Mouse (Mus musculus) embryonic stem cell, embryonic (primary cell): Measurements from ENCODE around the gene Sult6b2.

Experiments
- CTCF ChIA-PET, 4 experiments: fragments of 300-600 bp in 2 of 4; fragments of 350-600 bp in 2 of 4; sonication (Branson Sonifier 250); formaldehyde crosslinking; loops; one replicate each; lab custom pipeline; 2022; ENCODE audit warnings: inconsistent platforms in 2 of 4; lab: Charles Lee
- POLR2A ChIA-PET, 4 experiments: fragments of 300-600 bp in 2 of 4; fragments of 350-600 bp in 2 of 4; sonication (Branson Sonifier 250); formaldehyde crosslinking; loops; one replicate each; lab custom pipeline; 2022; ENCODE audit warnings: antibody characterized with exemption in 4 of 4, inconsistent platforms in 1 of 4; lab: Charles Lee

The Sult6b2 gene

DNA sequence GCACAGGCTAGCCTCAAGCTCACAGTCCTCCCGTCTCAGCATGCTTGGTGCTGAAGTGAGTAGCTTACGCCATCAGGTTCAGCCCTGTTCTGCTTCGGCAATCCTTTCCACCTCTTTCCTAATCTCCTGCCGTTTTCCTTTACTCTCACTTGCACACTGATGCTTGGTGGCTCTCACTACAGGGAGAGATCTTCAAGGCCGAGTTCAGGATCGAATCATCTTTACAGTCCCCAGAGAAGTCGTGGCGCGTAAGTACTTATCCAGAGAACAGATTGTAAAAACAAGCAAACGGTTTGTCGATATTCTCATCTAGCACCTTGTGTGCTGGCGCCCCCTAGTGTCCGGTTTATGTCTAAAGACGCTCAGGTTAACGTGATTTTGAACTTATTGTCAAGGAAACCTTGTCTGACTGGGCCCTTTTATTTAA, 10.2 kb upstream of the Sult6b2 start:
- ChIA-PET CTCF (interaction anchor here in 3 of 4 experiments (0.6 to 1.3 kb wide), 8 partner anchors 9 to 150 kb away, joined by 3 to 9 read pairs (median 4); partner anchors contain the start of genes Cmas (in 1 of the 3) and St8sia1 (in 1 of the 3)), POLR2A (no interaction called here)

DNA sequence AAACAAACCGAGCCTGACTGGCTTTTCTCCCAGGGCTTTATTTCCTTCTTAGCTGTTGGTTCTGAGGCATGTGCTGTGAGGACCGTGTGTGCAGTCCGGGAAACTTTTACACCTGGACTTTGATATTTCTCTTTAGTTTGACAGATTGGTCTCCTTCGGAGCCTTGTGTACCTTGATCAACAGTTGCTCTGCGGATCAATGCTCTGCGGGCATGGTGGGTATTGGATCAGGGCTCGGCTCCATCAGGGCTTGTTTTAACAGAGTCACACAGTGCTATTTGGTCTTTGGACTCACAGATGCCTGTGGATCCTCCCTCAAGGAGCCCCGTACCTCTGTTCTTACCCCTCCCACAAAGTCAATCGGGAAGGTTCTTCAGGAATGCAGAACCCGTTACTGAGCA, 9.7 kb upstream of the Sult6b2 start:
- ChIA-PET POLR2A (no interaction called here), CTCF (interaction anchor here in 3 of 4 experiments (0.6 to 1.3 kb wide), 8 partner anchors 9 to 151 kb away, joined by 3 to 9 read pairs (median 4); partner anchors contain the start of genes Cmas (in 1 of the 3) and St8sia1 (in 1 of the 3))

DNA sequence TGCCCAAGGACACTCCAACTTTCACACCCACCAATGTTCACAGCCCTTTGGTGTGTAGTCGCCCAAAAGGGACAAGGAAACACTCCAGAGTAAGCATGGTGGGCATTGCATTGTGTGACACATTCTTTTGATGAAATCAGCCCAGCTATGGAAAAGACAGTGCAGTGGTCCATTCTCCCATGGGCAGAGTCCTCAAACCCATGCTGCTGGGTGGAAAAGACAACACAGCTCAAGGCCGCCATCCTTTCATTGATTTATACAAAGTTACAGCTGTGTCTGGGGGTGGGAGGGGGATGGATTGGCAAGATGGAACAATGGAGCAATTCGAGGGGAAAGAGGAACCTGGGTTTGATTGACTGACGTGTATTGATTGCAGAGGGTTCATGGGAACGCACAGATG, 8.7 kb upstream of the Sult6b2 start:
- ChIA-PET POLR2A (interaction anchor here in 1 of 4 experiments (0.6 kb wide), 1 partner anchor 63 kb away, joined by 3 read pairs; no protein-coding TSS in a partner anchor), CTCF (interaction anchor here in 2 of 4 experiments (1.0 kb wide), 2 partner anchors 34 to 152 kb away, joined by 3 read pairs; partner anchors contain the start of gene St8sia1 (in 1 of the 2))

GRCm38 (mm10) chr6:142810239-142810638, 5.9 kb upstream of the Sult6b2 start:
- ChIA-PET POLR2A (interaction anchor here in 2 of 4 experiments (0.6 to 0.9 kb wide), 3 partner anchors 25 to 143 kb away, joined by 3 to 4 read pairs (median 3); no protein-coding TSS in a partner anchor), CTCF (interaction anchor here in 2 of 4 experiments (0.5 to 0.7 kb wide), 2 partner anchors 27 to 358 kb away, joined by 3 to 6 read pairs; no protein-coding TSS in a partner anchor)

- ChIA-PET POLR2A (interaction anchor here in 3 of 4 experiments (0.6 to 0.9 kb wide), 3 partner anchors 24 to 394 kb away, joined by 3 to 5 read pairs (median 4); no protein-coding TSS in a partner anchor), CTCF (interaction anchor here in 2 of 4 experiments (0.5 to 0.7 kb wide), 3 partner anchors 27 to 359 kb away, joined by 3 to 6 read pairs (median 4); no protein-coding TSS in a partner anchor)
These were observed 5.2 kb upstream of the Sult6b2 start for GRCm38 (mm10) chr6:142809373-142810098.

DNA sequence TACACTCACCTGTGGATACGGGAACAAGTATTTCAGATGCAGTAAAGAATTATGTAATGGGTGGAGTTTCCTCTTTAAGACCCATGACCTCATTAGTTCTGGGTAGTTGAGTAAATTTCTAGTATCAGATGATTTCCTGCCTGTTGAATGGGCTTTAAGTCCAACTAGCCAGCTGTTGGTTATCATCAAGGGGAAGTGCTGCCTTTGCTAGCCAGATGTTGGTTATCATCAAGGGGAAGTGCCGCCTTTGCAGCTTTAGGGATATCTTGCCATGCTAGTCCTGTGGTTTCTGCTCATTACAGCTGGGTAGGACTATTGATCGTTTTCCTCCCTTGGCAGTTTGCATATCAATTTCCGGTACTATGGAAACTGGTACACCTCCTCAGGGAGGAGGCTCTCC, 2.0 kb upstream of the Sult6b2 start:
- POLR2A ChIA-PET: no interaction called here
- CTCF ChIA-PET: interaction anchor here in 1 of 4 experiments (0.6 kb wide), 1 partner anchor 20 kb away, joined by 5 read pairs; no protein-coding TSS in a partner anchor

DNA sequence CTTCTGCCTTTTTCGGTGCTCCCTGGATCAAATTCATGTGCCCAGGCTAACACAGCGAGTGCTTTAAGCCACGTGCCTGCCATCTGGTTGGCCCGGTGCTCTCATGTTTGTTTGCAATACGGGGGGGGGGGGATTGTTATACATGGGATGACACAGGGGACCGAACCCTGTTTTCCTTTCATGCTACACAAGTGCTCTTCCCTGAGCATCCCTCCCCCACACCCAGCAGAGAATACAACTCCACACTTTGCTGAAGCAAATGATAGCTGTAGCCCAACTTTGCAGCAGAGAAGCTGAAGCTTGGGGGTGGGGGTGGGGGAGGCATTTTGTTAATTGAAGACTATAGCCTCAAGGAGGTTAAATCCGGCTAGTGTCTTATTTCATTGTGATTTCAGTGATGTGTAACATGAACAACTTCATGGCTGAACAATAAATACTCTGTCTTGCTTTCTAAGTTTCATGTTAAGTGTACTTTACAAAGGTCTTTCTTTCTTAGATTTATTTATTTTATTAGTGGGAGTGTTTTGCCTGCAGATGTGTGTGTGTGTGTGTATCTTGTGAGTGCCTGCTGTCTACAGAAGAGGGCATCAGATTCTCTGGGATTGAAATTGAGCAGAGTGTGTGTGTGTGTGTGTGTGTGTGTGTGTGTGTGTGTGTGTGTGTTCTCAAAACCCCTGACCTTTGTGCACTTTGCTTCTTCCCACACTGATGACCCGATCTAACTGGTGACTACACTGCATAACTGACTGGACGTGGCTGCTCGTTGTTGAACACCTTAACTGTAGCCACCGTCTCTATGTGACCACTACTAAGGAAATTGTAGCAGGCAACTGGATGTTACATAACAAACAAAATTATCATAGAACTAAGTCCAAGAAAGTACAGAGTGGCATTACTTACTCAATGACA, 1.4 kb downstream of the Sult6b2 start:
- CTCF ChIA-PET: interaction anchor here in 1 of 4 experiments (0.7 kb wide), 1 partner anchor 1807 kb away, joined by 3 read pairs; no protein-coding TSS in a partner anchor
- POLR2A ChIA-PET: no interaction called here

DNA sequence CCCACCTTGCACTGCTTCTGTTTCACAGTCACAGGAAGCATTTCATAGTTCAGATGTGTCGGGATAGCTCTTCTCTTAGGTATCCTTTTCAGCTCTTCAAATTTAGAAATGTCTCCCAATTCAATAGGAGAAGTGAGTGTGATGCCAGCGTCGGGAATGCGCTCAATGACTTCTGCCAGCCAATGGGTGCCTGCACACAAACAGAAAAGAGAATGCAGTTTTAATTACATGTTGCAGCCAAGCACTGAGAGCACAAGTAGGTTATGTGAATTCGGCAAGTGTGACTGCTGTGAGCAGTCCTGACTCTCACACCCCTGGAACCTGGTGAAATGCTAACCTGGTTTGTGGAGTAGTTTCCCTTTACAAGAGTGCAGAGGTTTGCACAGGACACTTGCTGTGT, 2.6 kb downstream of the Sult6b2 start:
- ChIA-PET CTCF (no interaction called here), POLR2A (no interaction called here)

DNA sequence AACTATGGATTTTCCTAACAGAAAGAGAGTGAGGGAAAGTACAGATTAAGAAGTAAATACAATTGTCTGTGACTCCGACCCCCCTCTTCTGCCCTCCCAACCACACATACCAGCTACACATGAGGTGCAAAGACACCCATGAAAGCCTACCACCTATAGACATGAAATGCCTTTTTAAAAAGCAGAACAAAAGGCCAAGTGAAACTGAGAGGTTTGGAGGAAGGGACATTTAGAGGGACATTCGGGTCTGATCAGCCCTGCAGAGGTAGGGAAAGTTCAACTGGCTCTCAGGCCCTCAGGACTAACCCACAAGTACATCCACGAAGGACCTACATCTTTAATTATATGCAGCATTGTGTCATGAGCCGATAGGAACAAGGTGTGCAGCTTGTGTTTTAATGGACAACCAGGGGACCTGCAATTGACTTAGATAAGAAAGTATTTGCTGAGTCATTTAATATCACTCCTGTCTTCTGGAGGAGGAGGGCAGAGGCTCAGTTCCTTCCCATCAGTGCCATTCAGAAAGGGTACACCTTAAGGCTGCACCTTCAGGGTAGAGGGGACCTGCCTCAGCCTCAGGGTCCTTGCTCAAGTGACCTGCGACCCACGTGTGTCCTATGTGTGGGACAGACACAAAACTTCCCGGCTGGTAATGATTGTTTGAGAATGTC, 4.5 kb downstream of the Sult6b2 start:
- ChIA-PET POLR2A (interaction anchor here in 1 of 4 experiments (1.6 kb wide), 1 partner anchor 12 kb away, joined by 7 read pairs; no protein-coding TSS in a partner anchor), CTCF (interaction anchor here in 2 of 4 experiments (0.6 to 0.7 kb wide), 2 partner anchors 14 to 146 kb away, joined by 3 to 4 read pairs; no protein-coding TSS in a partner anchor)

DNA sequence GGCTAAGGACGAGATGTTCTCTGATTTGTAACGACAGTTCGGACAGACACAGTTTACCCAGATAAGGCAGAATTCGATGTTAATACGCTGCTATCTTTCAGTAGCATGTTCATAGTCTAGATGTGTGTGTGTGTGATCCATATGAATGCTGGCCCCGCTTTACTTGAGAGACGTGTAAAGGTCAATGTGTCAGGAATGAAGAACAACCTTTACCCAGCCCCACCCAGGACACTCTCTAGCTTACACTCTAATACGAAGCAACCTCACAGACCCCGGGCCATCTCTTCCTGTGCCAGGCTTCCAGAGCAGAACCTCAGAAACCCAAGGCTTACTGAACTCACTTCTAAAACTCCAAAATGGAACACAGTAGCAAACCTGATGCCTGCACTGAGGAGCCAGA, 5.5 kb downstream of the Sult6b2 start:
- POLR2A ChIA-PET: no interaction called here
- CTCF ChIA-PET: no interaction called here

- CTCF ChIA-PET: interaction anchor here in 1 of 4 experiments (0.7 kb wide), 1 partner anchor 294 kb away, joined by 7 read pairs; no protein-coding TSS in a partner anchor
- POLR2A ChIA-PET: no interaction called here
These were observed 6.3 kb downstream of the Sult6b2 start for GRCm38 (mm10) chr6:142797996-142798395.

DNA sequence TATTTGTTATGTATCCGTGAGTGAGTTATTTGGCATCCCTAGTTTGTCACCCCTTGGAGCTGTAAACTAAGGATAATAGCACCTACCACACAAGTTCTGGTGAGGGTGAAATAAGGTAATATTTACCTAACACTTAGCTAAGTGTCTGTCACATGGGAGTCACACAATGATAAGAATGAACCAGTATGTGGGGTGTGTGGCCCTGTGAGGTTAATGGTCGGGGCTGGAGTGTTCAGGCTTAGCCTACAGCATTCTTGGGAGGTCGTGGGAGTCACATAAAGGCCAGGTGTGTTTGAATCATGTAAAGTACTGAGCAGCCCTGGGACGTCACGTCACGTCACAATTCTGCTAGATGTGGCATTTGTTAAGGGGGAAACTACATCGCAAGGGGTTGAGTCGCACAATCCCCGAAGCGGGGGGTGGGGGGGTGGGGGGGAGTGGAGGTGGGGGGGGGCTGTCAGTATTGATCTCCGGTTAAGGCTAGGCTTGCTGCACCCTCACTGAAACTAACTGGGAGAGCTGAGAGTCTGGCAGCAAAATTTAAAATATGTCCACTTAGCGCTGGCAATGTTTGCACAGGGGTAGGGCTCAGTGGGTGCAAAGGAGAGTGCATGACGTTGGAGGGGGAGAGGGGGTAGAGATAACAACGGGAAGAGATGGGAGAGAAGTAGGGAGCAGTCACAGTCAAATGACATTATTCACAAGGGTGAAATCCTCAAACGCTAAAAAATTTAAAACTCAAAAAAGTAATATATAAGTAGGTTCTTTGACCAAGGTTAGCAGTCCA, 8.5 kb downstream of the Sult6b2 start:
- CTCF ChIA-PET: no interaction called here

GRCm38 (mm10) chr6:142795087-142795486, 9.2 kb downstream of the Sult6b2 start:
- ChIA-PET CTCF (no interaction called here), POLR2A (interaction anchor here in 1 of 4 experiments (1.7 kb wide), 1 partner anchor 20 kb away, joined by 4 read pairs; no protein-coding TSS in a partner anchor)

More for the DNA sequence above, 8.5 kb downstream of the Sult6b2 start:
- POLR2A ChIA-PET: interaction anchor here in 1 of 4 experiments (1.7 kb wide), 1 partner anchor 21 kb away, joined by 4 read pairs; no protein-coding TSS in a partner anchor

GRCm38 (mm10) chr6:142793468-142793867, 10.8 kb downstream of the Sult6b2 start:
- ChIA-PET POLR2A (interaction anchor here in 1 of 4 experiments (2.1 kb wide), 1 partner anchor 9 kb away, joined by 6 read pairs; no protein-coding TSS in a partner anchor), CTCF (interaction anchor here in 1 of 4 experiments (0.6 to 1.4 kb wide), 2 partner anchors 8 to 133 kb away, joined by 3 to 4 read pairs; no protein-coding TSS in a partner anchor)

DNA sequence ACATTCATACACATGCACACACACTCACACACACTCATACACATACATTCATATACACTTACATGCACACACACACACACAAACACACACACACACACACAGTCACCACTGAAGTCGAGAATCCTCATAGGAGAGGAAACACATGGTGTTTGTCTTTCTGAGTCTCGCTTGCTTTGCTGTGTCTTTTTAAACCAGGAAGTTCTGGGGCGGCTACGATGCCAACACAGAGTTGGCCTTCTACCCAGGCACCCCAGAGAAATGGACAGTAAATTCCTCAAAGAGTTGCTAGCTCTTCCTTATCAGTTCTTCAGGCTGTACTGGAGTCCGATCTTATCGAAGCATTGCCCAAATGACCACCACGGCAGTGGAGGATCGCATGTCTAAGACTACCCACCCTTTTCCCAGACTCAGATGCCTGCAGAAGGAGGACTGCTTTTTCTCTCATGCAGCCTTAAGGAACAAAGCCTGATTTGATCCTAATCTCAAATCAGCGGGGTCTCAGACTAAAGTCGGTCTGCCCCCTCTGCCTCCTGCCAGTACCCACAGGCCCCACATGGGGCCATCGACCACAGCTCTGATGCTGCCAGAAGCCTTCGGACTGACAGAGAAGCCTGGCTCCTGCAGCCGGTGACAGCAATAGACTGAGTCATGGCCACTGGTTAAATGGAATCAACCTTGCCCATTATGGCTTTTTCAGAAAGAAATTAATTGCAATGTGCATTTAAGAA, 11.9 kb downstream of the Sult6b2 start:
- CTCF ChIA-PET: no interaction called here
- POLR2A ChIA-PET: interaction anchor here in 1 of 4 experiments (0.7 to 2.1 kb wide), 2 partner anchors 7 to 21 kb away, joined by 3 to 6 read pairs; no protein-coding TSS in a partner anchor

DNA sequence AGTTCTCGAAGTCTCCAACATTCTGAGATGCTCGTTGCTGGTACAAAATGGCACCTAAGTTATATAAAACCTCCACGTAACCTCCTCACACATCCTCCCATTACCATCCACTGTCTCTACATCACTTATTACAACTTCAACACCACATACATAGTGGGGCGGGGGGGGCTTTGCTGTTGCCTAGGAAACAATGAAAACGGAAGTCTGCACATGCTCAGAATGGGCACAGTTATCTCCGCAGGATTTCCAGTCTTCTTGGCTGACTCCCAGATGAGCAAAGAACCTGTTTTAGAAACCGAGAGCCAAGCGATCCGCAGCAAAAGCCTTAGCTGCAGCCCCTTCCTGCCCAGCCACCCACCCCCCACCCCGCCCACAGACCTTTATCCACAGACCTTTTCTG, 14.6 kb downstream of the Sult6b2 start:
- POLR2A ChIA-PET: interaction anchor here in 1 of 4 experiments (0.6 kb wide), 1 partner anchor 248 kb away, joined by 3 read pairs; no protein-coding TSS in a partner anchor
- CTCF ChIA-PET: no interaction called here
